Mouse (Mus musculus) lung, embryonic 14.5 days (tissue): ENCODE measurements around the gene Hoxa1. TPM values are rescaled to one million over a fixed set of nuclear protein-coding genes. Genes with fewer than 3 reads are reported as not detected.

ENCODE experiments used
- ATAC-seq: fragments of 200-750 bp; cut with Nextera tagmentation; 2 replicates; pipeline ENCODE4 v1.8.0; 2017; ENCODE audit warnings: mild to moderate bottlenecking, moderate TSS enrichment, moderate library complexity; ENCODE audit not compliant: insufficient read depth
- DNase-seq: peaks from one replicate; pipeline ENCODE4 v3.0.0-alpha.2; 2015
- H3K27ac ChIP-seq: fragments of 300-500 bp; sonication (generic); 2 replicates; pipeline ENCODE4 v1.5.1; 2014; ENCODE audit warnings: low read depth, mild to moderate bottlenecking, moderate library complexity
- H3K27me3 ChIP-seq: fragments of 300-500 bp; sonication (generic); 2 replicates; pipeline ENCODE4 v1.6.1; 2014; ENCODE audit warnings: low read length, control low read depth; ENCODE audit not compliant: insufficient read depth
- H3K36me3 ChIP-seq: fragments of 300-500 bp; sonication (generic); 2 replicates; pipeline ENCODE4 v1.6.1; 2014; ENCODE audit warnings: control low read depth; ENCODE audit not compliant: insufficient read depth
- H3K4me1 ChIP-seq: fragments of 300-500 bp; sonication (generic); 2 replicates; pipeline ENCODE4 v1.6.1; 2014; ENCODE audit warnings: antibody characterized with exemption, control low read depth; ENCODE audit not compliant: insufficient read depth
- H3K4me2 ChIP-seq: fragments of 300-500 bp; sonication (generic); 2 replicates; pipeline ENCODE4 v1.6.1; 2014; ENCODE audit warnings: mild to moderate bottlenecking
- H3K4me3 ChIP-seq: fragments of 300-500 bp; sonication (generic); 2 replicates; pipeline ENCODE4 v1.5.1; 2014; ENCODE audit warnings: low read depth, low read length
- H3K9ac ChIP-seq: fragments of 300-500 bp; sonication (generic); 2 replicates; pipeline ENCODE4 v1.6.1; 2014
- H3K9me3 ChIP-seq: fragments of 300-500 bp; sonication (generic); 2 replicates; pipeline ENCODE4 v1.6.1; 2016; ENCODE audit warnings: low read depth, low read length, control low read depth
- CTCF ChIP-seq: IDR thresholded peaks from 2 replicates; pipeline ENCODE4 v1.5.1; 2016; ENCODE audit warnings: antibody characterized with exemption, low read depth
- WGBS: fragments of 180-500 bp; shearing (Covaris S2); extraction: QIAGEN DNeasy Blood & Tissue Kit; methylation state at CpG from one replicate; pipeline ENCODE4 v1.1.7; 2014; 5-methylcytosine and 5-hydroxymethylcytosine counted together
- polyA plus RNA-seq: library from polyadenylated mRNA; unstranded; fragments of >200 nt; fragmentation: Nextera tagmentation; extraction: Ambion mirVana; gene quantifications from 2 replicates; pipeline ENCODE4 v1.2.1, GENCODE M21; 2014

Hoxa1 gene
- polyA plus RNA-seq, 1 experiment from 2014 or later, result 1.8 TPM

GRCm38 (mm10) chr6:52162611-52163365 is 4.7 kb upstream of the Hoxa1 start:
- peak overlapping the region; percentile 98 for H3K27ac ChIP-seq
- WGBS, result 6% methylated on average over 14 of the region's 14 CpGs
- DNase-seq (peak; percentile 70), ATAC-seq (no peak)
- H3K4me3 ChIP-seq, result peak overlapping the region; percentile 71
- 0 out of 2 replicates have a peak, but pooled peaks cover 3% of the 10 kb centered on the region for H3K4me1 ChIP-seq
- TF ChIP-seq CTCF, result no peak
- H3K9me3 ChIP-seq, result no peaks in the 10 kb centered on the region
- H3K27me3 ChIP-seq, result peaks cover 16% of the 10 kb centered on the region
- H3K36me3 ChIP-seq, result no peaks in the 10 kb centered on the region; the same call in 1 of the 2 replicates
- peak overlapping the region; percentile 91 for H3K9ac ChIP-seq
- peak overlapping the region; percentile 79 for H3K4me2 ChIP-seq

- peak overlapping the region; percentile 79 for H3K4me2 ChIP-seq
- ATAC-seq (no peak), DNase-seq (peak; percentile 83)
- 7% methylated on average over 1 of the region's 1 CpGs for WGBS
- H3K9ac ChIP-seq, result peak overlapping the region; percentile 91
- 0 out of 2 replicates have a peak, but pooled peaks cover 3% of the 10 kb centered on the region for H3K4me1 ChIP-seq
- no peaks in the 10 kb centered on the region; the same call in 1 of the 2 replicates for H3K36me3 ChIP-seq
- H3K9me3 ChIP-seq, result no peaks in the 10 kb centered on the region
- peak overlapping the region; percentile 71 for H3K4me3 ChIP-seq
- peak overlapping the region; percentile 98 for H3K27ac ChIP-seq
- TF ChIP-seq CTCF, result no peak
- H3K27me3 ChIP-seq, result peaks cover 16% of the 10 kb centered on the region
Observed at GRCm38 (mm10) chr6:52162093-52162380, 3.9 kb upstream of the Hoxa1 start.

GRCm38 (mm10) chr6:52161336-52162092 is 3.4 kb upstream of the Hoxa1 start:
- WGBS, result 6% methylated on average over 8 of the region's 8 CpGs
- H3K4me2 ChIP-seq, result peak overlapping the region; percentile 79
- DNase-seq, result no peak
- no peaks in the 10 kb centered on the region; the same call in 1 of the 2 replicates for H3K36me3 ChIP-seq
- peak overlapping the region; percentile 71 for H3K4me3 ChIP-seq
- H3K9ac ChIP-seq, result peak overlapping the region; percentile 91
- peaks cover 21% of the 10 kb centered on the region for H3K27me3 ChIP-seq
- TF ChIP-seq CTCF, result no peak
- no peaks in the 10 kb centered on the region for H3K9me3 ChIP-seq
- no peak for ATAC-seq
- H3K4me1 ChIP-seq, result no peaks in the 10 kb centered on the region
- H3K27ac ChIP-seq, result peak overlapping the region; percentile 98

GRCm38 (mm10) chr6:52160511-52161335 is 2.6 kb upstream of the Hoxa1 start:
- Histone ChIP-seq H3K9ac (peak overlapping the region; percentile 91), H3K4me1 (no peaks in the 10 kb centered on the region), H3K9me3 (no peaks in the 10 kb centered on the region), H3K27ac (peak overlapping the region; percentile 97), H3K36me3 (no peaks in the 10 kb centered on the region; the same call in 1 of the 2 replicates), H3K4me3 (peak overlapping the region; percentile 71), H3K4me2 (peak overlapping the region; percentile 79), H3K27me3 (peaks cover 27% of the 10 kb centered on the region)
- DNase-seq (peak; percentile 89), ATAC-seq (no peak)
- WGBS, result 1% methylated on average over 30 of the region's 30 CpGs
- no peak for TF ChIP-seq CTCF

- peak overlapping the region; percentile 79 for H3K4me2 ChIP-seq
- under 1% methylated on average over 9 of the region's 9 CpGs for WGBS
- no peaks in the 10 kb centered on the region; the same call in 1 of the 2 replicates for H3K36me3 ChIP-seq
- peak overlapping the region; percentile 97 for H3K27ac ChIP-seq
- peak overlapping the region; percentile 91 for H3K9ac ChIP-seq
- H3K4me1 ChIP-seq, result no peaks in the 10 kb centered on the region
- no peak for TF ChIP-seq CTCF
- DNase-seq (peak; percentile 82), ATAC-seq (no peak)
- H3K9me3 ChIP-seq, result no peaks in the 10 kb centered on the region
- H3K27me3 ChIP-seq, result peaks cover 27% of the 10 kb centered on the region
- H3K4me3 ChIP-seq, result peak overlapping the region; percentile 71
Observed at GRCm38 (mm10) chr6:52159979-52160378, 1.9 kb upstream of the Hoxa1 start.

GRCm38 (mm10) chr6:52159164-52159761 is 1.1 kb upstream of the Hoxa1 start:
- Histone ChIP-seq H3K4me1 (no peaks in the 10 kb centered on the region), H3K27me3 (peaks cover 27% of the 10 kb centered on the region), H3K4me2 (peak overlapping the region; percentile 79), H3K9me3 (no peaks in the 10 kb centered on the region), H3K36me3 (no peaks in the 10 kb centered on the region; the same call in 1 of the 2 replicates), H3K4me3 (peak overlapping the region; percentile 71), H3K27ac (peak overlapping the region; percentile 97), H3K9ac (peak overlapping the region; percentile 91)
- no peak for TF ChIP-seq CTCF
- peak; percentile 13 for ATAC-seq
- DNase-seq, result peak; percentile 76
- 4% methylated on average over 12 of the region's 12 CpGs for WGBS
